Mouse (Mus musculus): Measurements from ENCODE around the gene Trmt10a.
"Not testable (repeated sequence)": the region's sequence is repeated elsewhere in the genome, so short reads cannot be mapped to it uniquely, and the experiment has no call there.

Gene Trmt10a

GRCm38 (mm10) chr3:138134528-138134927 lies 8.7 kb upstream of the Trmt10a start:
- no peak for DNase-seq (ENCODE audit: low spot score)

DNA sequence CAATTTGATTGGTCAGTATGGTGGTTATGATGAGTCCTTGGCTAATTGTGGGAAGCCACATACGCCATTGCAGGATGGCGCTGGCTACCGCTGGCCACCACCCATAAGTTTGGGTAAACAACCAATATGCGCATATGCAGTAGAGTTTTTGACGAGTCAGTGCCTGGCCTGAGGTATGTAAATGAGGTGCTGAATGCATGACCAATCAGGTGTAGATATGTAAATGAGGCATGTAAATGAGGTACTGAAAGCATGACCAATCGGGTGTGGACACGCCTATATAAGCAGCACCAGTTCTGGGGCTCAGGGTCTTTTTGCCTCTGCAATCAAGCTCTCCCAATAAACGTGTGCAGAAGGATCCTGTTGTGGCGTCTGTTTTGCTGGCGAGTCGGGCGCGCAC lies 5.1 kb upstream of the Trmt10a start:
- not testable (repeated sequence) for DNase-seq (ENCODE audit: low spot score)

GRCm38 (mm10) chr3:138139663-138140062 lies 3.6 kb upstream of the Trmt10a start:
- no peak for DNase-seq (ENCODE audit: low spot score)

DNA sequence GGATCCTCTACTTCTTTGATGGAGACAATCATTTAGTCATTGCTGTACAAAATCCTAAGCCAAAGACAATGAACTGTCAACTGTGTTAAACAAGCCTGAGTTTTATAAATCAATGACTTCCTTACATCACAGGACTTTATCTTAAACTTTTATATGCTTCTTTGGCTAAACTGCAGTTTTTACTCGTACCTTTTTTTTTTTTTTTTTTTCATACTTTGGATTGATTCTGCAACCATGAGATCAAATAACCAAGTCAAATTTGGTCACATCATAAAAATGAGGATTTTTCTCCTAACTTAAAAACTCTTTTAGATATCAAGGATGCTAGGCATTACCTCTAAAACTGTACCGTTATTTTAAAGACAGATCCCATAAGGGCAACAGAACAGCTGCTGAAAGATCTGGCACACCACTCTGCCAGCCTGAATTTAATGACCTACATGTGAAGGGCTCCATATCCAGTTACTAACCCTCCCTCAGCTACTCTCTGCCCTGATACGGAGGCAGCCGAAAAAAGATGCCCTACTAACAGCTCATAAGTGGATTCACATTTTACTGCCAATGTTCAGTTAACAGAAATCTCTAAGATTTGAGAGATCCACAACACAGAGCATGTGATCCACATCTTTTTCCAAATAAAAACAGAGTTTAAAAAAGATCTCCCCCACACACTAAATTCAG lies 1.1 kb upstream of the Trmt10a start:
- peak; percentile 54 for DNase-seq (ENCODE audit: low spot score)

DNA sequence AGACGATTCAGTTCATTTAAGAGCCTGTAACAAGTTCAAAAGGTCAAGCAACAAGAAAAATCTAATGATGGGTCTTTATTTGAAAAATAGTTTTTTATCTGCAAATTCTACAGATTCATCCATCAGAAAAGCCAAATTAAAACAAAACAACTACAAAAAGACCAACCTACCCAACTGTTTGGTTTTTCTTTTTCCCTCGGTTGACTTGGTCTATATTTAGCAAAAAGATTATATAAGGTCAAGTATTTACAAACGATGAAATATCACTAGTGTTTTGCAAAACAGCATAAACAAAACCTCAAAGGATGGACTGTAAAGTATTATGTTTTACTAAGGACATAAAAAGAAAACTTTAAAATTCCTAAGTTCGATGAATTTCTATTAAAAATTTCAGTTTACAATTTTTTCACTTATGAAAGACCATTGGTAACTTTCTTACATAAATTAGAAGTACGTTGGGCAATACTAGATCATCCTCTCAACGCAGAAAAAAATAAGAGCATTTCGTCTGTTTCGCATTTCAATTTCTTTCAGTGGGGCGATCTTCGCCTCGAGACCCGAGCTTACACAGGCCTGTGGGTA lies 424 bp upstream of the Trmt10a start:
- no peak for DNase-seq (ENCODE audit: low spot score)

DNA sequence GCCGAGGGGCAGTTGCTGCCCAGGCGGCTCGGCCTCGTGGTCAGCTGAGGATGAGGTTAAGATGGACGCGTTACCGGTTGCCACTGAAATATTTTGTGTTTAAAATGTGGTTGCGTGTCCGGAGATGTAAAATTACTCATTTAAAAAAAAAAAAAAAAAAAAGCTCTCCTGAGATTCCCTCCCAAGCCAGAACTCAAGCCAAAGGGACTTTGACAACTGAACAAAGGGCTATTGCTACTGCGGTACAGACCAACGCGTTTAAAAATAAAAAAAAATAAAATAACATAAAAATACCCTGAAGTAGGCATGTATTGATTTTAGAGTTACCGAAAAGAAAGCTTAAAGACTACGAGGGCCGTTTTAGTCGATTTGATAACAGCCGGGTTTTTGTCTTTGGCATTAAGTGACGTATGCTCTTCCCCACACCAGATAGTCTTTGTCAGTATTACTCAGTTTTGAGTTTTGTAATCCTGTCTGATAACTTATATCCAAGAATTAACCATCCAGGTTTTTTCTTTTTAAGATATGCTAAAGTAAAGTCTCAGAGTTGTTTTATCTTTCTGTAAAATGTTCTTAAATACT lies 903 bp downstream of the Trmt10a start:
- DNase-seq (ENCODE audit: low spot score), result peak; percentile 63

- peak; percentile 97 for DNase-seq (ENCODE audit: low spot score)
These were observed 1.5 kb downstream of the Trmt10a start, which contains the start of gene Mttp for GRCm38 (mm10) chr3:138144642-138145171. TSS of gene Mttp (minus strand) at chr3:138144968.

GRCm38 (mm10) chr3:138148811-138149210 lies 5.6 kb downstream of the Trmt10a start:
- no peak for DNase-seq (ENCODE audit: low spot score)

DNA sequence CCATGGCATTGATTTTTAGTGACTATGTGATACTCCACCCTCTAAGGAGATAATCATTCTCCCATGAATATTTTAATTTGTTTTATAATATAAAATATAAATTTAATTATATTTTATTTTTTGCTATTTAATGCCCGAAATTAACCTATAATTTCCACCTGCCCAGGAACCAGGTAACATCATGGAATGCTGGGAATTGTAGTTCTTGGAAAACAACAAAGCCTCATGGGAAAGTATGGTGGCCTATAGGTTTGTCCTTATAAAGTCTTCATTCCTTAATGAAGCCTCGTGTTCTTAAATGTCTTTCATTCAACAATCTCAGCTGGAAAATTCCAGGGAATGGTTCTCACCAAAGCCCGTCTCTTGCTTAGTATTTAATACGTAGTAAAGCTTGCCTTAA lies 11.8 kb downstream of the Trmt10a start:
- DNase-seq (ENCODE audit: low spot score), result no peak

DNA sequence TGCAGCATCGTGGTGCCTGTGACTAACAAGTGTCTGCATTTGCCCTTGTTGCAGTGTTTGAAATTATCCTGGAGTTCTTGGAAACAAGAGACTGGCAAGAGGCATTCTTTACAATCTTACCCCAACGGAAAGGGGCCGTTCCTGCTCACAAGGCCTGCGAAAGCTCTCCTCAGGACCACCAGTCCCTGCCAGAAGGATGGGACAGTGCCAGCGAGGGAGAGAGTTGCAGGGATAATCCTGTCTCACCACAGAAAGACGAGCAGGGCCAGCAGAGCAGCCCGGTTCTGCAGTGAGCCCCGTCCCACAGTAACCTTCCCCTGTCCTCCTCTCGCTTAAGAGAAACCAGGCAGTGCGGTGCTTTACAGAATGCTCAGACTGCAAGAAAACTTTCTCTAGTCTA lies 13.4 kb downstream of the Trmt10a start:
- no peak for DNase-seq (ENCODE audit: low spot score)

DNA sequence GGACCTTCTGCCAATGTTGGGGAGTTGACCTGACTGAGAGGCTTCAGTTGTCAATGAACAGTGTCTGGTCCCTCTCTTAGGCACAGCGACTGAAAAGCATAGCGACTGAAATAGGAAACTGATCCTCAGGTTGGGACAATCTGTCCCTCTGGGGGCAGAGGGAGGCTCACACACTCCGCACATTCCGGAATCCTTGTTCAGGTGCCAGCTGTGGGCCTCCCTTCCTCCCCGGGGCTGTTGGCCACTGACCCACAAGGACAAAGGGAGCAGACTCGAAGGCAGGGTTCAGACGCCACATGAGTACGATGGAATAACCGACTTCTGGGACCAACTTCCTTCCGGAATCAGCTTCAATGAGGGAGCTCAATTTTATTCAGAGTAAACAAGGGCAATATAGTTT lies 18.4 kb downstream of the Trmt10a start:
- DNase-seq (ENCODE audit: low spot score), result no peak

DNA sequence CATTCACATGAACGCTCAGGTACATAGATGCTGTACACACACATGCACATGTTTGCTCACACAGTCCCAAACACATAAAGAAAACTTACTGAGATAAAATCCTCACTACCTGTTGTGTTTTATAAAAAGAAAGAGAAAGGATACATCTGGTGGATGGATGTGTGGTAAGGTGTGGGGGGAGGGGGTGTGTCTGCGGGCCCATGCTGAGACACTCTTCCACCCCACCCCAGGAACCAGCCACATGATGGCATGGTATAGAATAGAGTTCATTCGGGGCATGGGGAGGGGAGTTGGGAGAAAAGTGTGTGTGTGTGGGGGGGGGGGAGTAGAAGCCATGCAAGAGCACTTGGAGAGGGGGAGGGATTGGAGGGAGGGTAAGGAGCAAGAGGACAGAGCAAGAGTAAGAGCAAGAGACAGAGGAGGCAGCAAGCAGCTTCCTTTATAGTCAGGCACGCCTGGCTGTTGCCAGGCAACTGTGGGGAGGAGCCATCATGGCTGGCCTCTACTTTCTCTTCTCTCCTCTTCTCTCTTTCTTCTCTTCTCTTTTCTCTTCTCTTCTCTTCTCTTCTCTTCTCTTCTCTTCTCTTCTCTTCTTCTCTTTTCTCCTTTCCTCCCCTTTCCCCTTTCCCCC lies 19.4 kb downstream of the Trmt10a start:
- DNase-seq (ENCODE audit: low spot score), result peak; percentile 28

DNA sequence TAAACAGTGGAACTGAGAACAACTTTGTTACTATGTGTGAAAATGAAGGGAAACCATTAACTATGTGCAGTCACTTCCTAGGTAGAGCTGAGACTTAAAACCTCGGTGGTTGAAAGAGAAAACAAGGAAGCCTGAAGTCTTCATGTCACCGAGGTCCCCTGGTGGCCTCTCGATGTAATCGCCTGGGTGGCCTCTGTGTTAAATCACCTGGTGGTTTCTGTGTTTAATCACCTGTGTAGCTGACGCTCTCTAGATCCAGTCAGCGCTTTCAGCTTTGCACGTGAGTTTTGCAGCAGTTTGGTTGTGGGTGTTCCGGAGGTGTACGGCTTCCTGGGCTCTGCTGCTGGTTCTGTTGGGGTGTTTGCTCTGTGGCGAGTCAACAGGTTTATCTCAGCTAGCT lies 30.0 kb downstream of the Trmt10a start:
- DNase-seq (ENCODE audit: low spot score), result no peak

DNA sequence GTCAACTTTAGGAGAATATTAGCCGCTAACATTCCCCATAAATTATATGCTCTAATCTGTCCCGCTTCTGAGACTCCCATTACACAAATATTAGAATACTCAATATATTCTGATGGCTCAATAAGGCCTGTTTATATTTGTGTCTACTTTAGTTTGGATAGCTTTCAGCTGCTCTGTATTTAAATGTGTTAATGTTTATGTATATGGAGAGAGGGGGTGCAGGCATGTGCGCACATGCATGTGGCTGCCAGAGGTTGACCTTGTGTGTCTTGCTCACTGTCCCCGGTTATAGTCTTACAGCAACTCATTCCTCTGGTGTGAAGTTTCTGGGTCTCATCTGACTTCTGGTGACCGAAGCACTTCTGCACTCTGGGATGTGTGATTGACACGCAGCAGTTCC lies 32.3 kb downstream of the Trmt10a start:
- DNase-seq (ENCODE audit: low spot score), result no peak

GRCm38 (mm10) chr3:138182019-138182418 lies 38.8 kb downstream of the Trmt10a start:
- no peak for DNase-seq (ENCODE audit: low spot score)

- DNase-seq (ENCODE audit: low spot score), result no peak
These were observed 40.1 kb downstream of the Trmt10a start for GRCm38 (mm10) chr3:138183371-138183770.

DNA sequence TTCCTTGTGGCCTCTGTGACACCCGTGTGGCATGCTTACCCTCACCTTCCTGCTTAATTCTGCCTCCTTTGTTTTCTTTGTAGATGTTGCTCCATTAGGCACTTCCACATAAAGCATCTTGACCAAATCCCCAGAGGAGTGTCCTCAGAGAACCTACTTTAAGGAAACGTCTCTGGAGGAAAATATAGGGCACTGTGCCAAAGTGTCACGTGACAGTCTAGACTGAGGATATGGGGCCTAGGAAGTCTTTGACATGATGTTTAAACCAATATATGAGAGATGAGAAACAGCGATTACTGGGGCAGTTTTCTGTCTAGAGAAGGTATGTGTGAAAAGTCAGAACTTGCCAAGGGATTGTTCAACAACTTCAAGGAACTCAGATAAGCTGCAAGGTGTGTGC lies 42.0 kb downstream of the Trmt10a start:
- DNase-seq (ENCODE audit: low spot score), result no peak

DNA sequence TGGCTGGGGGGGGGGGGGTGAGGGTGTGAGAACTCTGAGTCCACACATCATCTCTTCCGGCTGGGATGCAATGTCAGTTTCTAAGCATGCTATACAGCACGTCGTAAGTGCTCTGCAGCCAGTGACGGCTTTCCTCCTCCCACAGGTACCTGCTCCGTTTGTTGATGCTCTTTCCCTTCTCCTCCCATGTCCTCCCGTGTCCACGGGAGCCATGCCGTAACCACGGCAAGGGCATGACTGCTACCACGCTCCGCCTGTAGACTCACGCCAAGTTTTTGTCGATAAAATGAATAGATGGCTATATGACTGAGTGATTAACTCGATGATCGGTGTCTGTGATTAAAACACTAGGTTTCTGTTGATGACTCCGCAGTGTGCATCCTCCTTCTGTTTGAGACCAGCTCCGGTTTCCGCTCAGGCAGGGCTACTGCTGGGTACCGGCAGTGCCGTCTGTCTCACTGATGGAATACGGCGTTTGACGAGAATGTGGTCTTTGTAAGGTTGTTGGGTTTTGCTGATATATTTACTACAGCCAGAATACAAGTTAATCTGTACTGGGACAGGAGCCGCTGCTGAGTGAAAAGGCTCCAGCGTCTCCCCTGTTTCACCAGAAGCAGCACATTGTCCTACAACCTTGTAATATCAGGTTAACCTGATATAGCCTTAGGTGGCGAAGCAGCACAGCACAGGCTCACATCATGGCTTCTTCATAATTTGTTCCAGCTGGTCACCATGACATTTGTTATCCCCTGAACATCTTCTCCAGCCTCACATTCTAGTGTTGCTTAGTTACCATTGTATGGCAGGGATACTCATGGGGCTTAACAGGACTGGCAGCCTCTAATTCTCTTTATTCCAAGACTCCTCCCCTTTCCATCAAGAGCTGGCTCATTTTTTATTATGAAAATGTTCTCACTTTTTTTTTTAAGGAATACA lies 43.0 kb downstream of the Trmt10a start:
- peak; percentile 13 for DNase-seq (ENCODE audit: low spot score)

GRCm38 (mm10) chr3:138192260-138192659 lies 49.0 kb downstream of the Trmt10a start:
- no peak for DNase-seq (ENCODE audit: low spot score)

DNA sequence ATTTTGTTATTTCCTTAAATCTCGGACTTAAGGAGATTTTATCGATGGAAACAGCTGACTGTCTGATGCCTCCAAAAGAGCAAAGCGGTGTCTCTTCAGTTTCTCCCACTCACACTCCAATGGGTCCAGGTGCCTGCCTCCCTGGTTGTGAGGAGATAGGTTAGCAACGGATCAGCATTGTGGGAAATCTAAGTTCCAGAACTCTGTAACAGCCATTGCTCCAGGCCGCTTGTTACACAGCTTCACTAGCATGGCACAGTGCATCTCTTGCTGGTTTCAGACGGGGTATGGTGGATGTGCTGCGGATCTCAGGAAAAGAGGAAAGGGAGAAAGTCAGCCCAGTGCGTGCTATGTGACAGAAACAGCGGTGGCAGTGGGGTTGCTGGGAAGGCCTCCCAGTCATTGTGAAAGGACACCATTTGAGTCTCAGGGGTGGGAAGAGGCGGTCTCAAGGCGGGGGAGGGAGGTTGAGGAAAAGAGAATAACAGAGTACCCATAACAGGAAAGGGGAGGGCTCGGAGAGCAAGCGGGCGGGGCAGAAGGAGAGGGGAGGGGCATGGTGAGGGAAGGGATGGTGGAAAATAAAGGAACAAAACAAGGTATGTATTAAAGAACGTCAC lies 50.5 kb downstream of the Trmt10a start, which contains the start of gene 4930579F01Rik:
Gene 4930579F01Rik, minus strand, starts transcription at position 143 of the 620 bp plus-strand sequence.
- no peak for DNase-seq (ENCODE audit: low spot score)

- DNase-seq (ENCODE audit: low spot score), result no peak
These were observed 53.8 kb downstream of the Trmt10a start for GRCm38 (mm10) chr3:138197093-138197492.
